Mouse (Mus musculus) neural tube, embryonic 14.5 days (tissue): ENCODE measurements around the gene Rnf150. TPM values are rescaled to one million over a fixed set of nuclear protein-coding genes. Genes with fewer than 3 reads are reported as not detected.

Experiments
- ATAC-seq: fragments of 200-750 bp; cut with Nextera tagmentation; 2 replicates; pipeline ENCODE4 v1.8.0; 2017; ENCODE audit warnings: low read depth, mild to moderate bottlenecking, moderate TSS enrichment, moderate library complexity
- H3K27ac ChIP-seq: fragments of 300-500 bp; sonication (generic); 2 replicates; pipeline ENCODE4 v1.5.1; 2014; ENCODE audit warnings: low read depth, mild to moderate bottlenecking, control low read depth, low read length, moderate library complexity, mixed read lengths
- H3K27me3 ChIP-seq: fragments of 300-500 bp; sonication (generic); 2 replicates; pipeline ENCODE4 v1.6.1; 2014; ENCODE audit warnings: low read length; ENCODE audit not compliant: control insufficient read depth, insufficient read depth
- H3K36me3 ChIP-seq: fragments of 300-500 bp; sonication (generic); 2 replicates; pipeline ENCODE4 v1.6.1; 2014; ENCODE audit warnings: low read length, mixed read lengths; ENCODE audit not compliant: control insufficient read depth, insufficient read depth
- H3K4me1 ChIP-seq: fragments of 300-500 bp; sonication (generic); 2 replicates; pipeline ENCODE4 v1.6.1; 2014; ENCODE audit warnings: low read length; ENCODE audit not compliant: control insufficient read depth, insufficient read depth
- H3K4me2 ChIP-seq: fragments of 300-500 bp; sonication (generic); 2 replicates; pipeline ENCODE4 v1.6.1; 2014; ENCODE audit warnings: mild to moderate bottlenecking, low read depth, low read length, control low read depth
- H3K4me3 ChIP-seq: fragments of 300-500 bp; sonication (generic); 2 replicates; pipeline ENCODE4 v1.5.1; 2014; ENCODE audit warnings: low read depth, low read length, control low read depth, mixed read lengths
- H3K9ac ChIP-seq: fragments of 300-500 bp; sonication (generic); replicated peaks from 2 replicates; pipeline ENCODE4 v1.6.1; 2014; ENCODE audit warnings: low read depth, mild to moderate bottlenecking, control low read depth, low read length, mixed read lengths
- H3K9me3 ChIP-seq: fragments of 300-500 bp; sonication (generic); 2 replicates; pipeline ENCODE4 v1.6.1; 2016; ENCODE audit warnings: low read length; ENCODE audit not compliant: control insufficient read depth
- WGBS: fragments of 180-500 bp; shearing (Covaris S2); extraction: QIAGEN DNeasy Blood & Tissue Kit; methylation state at CpG from one replicate; pipeline ENCODE4 v1.1.7; 2014; 5-methylcytosine and 5-hydroxymethylcytosine counted together
- polyA plus RNA-seq: library from polyadenylated mRNA; unstranded; fragments of >200 nt; fragmentation: Nextera tagmentation; extraction: Ambion mirVana; gene quantifications from 2 replicates; pipeline ENCODE4 v1.2.1, GENCODE M21; 2014

The Rnf150 gene
- polyA plus RNA-seq, 1 experiment from 2014 or later = 3.8 TPM

- no peaks in the 10 kb centered on the region for H3K27me3 ChIP-seq
- H3K9ac ChIP-seq = no peak overlapping the region
- no peak for ATAC-seq
- no peak overlapping the region for H3K27ac ChIP-seq
- H3K36me3 ChIP-seq = no peaks in the 10 kb centered on the region
- 90% methylated on average over 4 of the region's 4 CpGs for WGBS
- H3K4me2 ChIP-seq = no peak overlapping the region
- H3K4me3 ChIP-seq = no peak overlapping the region
- no peaks in the 10 kb centered on the region for H3K4me1 ChIP-seq
- H3K9me3 ChIP-seq = no peaks in the 10 kb centered on the region
Measured at GRCm38 (mm10) chr8:83041440-83041839, 178.3 kb downstream of the Rnf150 start.

- ATAC-seq = no peak
- Histone ChIP-seq H3K4me2 (no peak overlapping the region), H3K4me1 (no peaks in the 10 kb centered on the region), H3K36me3 (no peaks in the 10 kb centered on the region), H3K9me3 (no peaks in the 10 kb centered on the region), H3K27me3 (no peaks in the 10 kb centered on the region), H3K9ac (no peak overlapping the region), H3K4me3 (no peak overlapping the region), H3K27ac (no peak overlapping the region)
- 91% methylated on average over 9 of the region's 9 CpGs for WGBS
Measured at GRCm38 (mm10) chr8:83046912-83047311, 183.8 kb downstream of the Rnf150 start.

GRCm38 (mm10) chr8:83048527-83048926 is 185.4 kb downstream of the Rnf150 start:
- Histone ChIP-seq H3K27ac (no peak overlapping the region), H3K36me3 (no peaks in the 10 kb centered on the region), H3K9ac (no peak overlapping the region), H3K27me3 (no peaks in the 10 kb centered on the region), H3K9me3 (no peaks in the 10 kb centered on the region), H3K4me2 (no peak overlapping the region), H3K4me1 (peaks cover under 1% of the 10 kb centered on the region), H3K4me3 (no peak overlapping the region)
- ATAC-seq = no peak
- 58% methylated on average over 6 of the region's 6 CpGs for WGBS

- H3K27me3 ChIP-seq = no peaks in the 10 kb centered on the region
- peaks cover 5% of the 10 kb centered on the region for H3K4me1 ChIP-seq
- H3K27ac ChIP-seq = no peak overlapping the region
- H3K4me3 ChIP-seq = no peak overlapping the region
- no peak overlapping the region for H3K9ac ChIP-seq
- H3K4me2 ChIP-seq = no peak overlapping the region
- WGBS = 50% methylated on average over 7 of the region's 7 CpGs
- peak; percentile 19; the same call in 1 of the 2 replicates for ATAC-seq
- H3K9me3 ChIP-seq = no peaks in the 10 kb centered on the region
- no peaks in the 10 kb centered on the region for H3K36me3 ChIP-seq
Measured at GRCm38 (mm10) chr8:83049171-83049601, 186.0 kb downstream of the Rnf150 start.

GRCm38 (mm10) chr8:83049616-83050015 is 186.5 kb downstream of the Rnf150 start:
- no peaks in the 10 kb centered on the region for H3K36me3 ChIP-seq
- ATAC-seq = no peak
- no peaks in the 10 kb centered on the region for H3K9me3 ChIP-seq
- no peaks in the 10 kb centered on the region for H3K27me3 ChIP-seq
- H3K4me2 ChIP-seq = no peak overlapping the region
- H3K4me1 ChIP-seq = peaks cover 5% of the 10 kb centered on the region
- no peak overlapping the region for H3K4me3 ChIP-seq
- H3K27ac ChIP-seq = no peak overlapping the region
- 56% methylated on average over 1 of the region's 1 CpGs for WGBS
- no peak overlapping the region for H3K9ac ChIP-seq

GRCm38 (mm10) chr8:83052896-83053295 is 189.7 kb downstream of the Rnf150 start:
- WGBS = 91% methylated on average over 4 of the region's 4 CpGs

GRCm38 (mm10) chr8:83054801-83055200 is 191.6 kb downstream of the Rnf150 start:
- Histone ChIP-seq H3K27ac (no peak overlapping the region), H3K9me3 (no peaks in the 10 kb centered on the region), H3K4me3 (no peak overlapping the region), H3K4me2 (no peak overlapping the region), H3K9ac (no peak overlapping the region), H3K36me3 (no peaks in the 10 kb centered on the region), H3K27me3 (no peaks in the 10 kb centered on the region), H3K4me1 (peaks cover 5% of the 10 kb centered on the region)
- no peak for ATAC-seq
- WGBS = 93% methylated on average over 3 of the region's 3 CpGs

More at GRCm38 (mm10) chr8:83052896-83053295, 189.7 kb downstream of the Rnf150 start:
- peaks cover 5% of the 10 kb centered on the region for H3K4me1 ChIP-seq
- H3K27me3 ChIP-seq = no peaks in the 10 kb centered on the region
- H3K27ac ChIP-seq = no peak overlapping the region
- H3K9ac ChIP-seq = no peak overlapping the region
- H3K4me3 ChIP-seq = no peak overlapping the region
- H3K9me3 ChIP-seq = no peaks in the 10 kb centered on the region
- H3K4me2 ChIP-seq = no peak overlapping the region
- H3K36me3 ChIP-seq = no peaks in the 10 kb centered on the region
- ATAC-seq = no peak; the same call in 1 of the 2 replicates

- Histone ChIP-seq H3K9me3 (no peaks in the 10 kb centered on the region), H3K4me3 (no peak overlapping the region), H3K4me1 (peaks cover 3% of the 10 kb centered on the region; the same call in 1 of the 2 replicates), H3K4me2 (no peak overlapping the region), H3K9ac (no peak overlapping the region), H3K27me3 (no peaks in the 10 kb centered on the region), H3K36me3 (no peaks in the 10 kb centered on the region), H3K27ac (no peak overlapping the region)
- 76% methylated on average over 8 of the region's 8 CpGs for WGBS
- ATAC-seq = no peak
Measured at GRCm38 (mm10) chr8:83058951-83059350, 195.8 kb downstream of the Rnf150 start.

- Histone ChIP-seq H3K36me3 (no peaks in the 10 kb centered on the region), H3K27ac (no peak overlapping the region), H3K4me2 (no peak overlapping the region), H3K4me3 (no peak overlapping the region), H3K27me3 (no peaks in the 10 kb centered on the region), H3K9ac (no peak overlapping the region), H3K9me3 (no peaks in the 10 kb centered on the region), H3K4me1 (0 out of 2 replicates have a peak, but pooled peaks cover 3% of the 10 kb centered on the region)
- WGBS = 97% methylated on average over 2 of the region's 2 CpGs
- ATAC-seq = no peak
Measured at GRCm38 (mm10) chr8:83060076-83060475, 196.9 kb downstream of the Rnf150 start.
